Mouse (Mus musculus): ENCODE measurements around the gene 1700020A23Rik.

DNA sequence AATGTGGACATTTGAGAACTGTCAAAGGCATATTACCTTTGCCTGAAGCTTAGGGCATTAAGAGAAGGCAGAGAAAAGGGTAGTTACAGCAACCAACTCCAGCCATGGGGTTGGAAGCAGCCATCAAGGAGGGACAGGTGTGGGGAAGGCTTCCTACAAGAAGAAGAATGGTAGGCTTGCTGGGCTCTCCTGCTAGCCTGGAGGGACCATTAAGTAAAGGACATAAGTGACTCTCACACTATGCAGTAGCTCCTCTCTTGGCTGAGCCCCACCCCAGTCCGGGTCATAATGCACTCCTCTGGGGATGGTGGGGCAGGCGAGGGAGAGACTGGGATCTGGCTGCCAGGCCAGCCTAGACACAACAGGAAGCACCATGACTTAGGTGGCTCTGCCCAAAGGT lies 1.1 kb downstream of the 1700020A23Rik start, which contains the start of gene Tmem239:
- no peak for TF ChIP-seq CTCF (IDR thresholded peaks at IDR 0.05; ENCODE audit: borderline replicate concordance, extremely low read depth, insufficient read depth, insufficient read length)
- TF ChIP-seq POLR2A (IDR thresholded peaks at IDR 0.05; ENCODE audit: borderline replicate concordance, extremely low read depth, insufficient read depth, insufficient read length, poor library complexity, severe bottlenecking) = no peak
